Mouse (Mus musculus) midbrain, embryonic 15.5 days (tissue): ENCODE measurements at regions not wholly inside any gene's neighbourhood (a gene's known extent, or its start where the extent isn't known, plus 50 kb on each side); places are given as distances from the start of the nearest gene placed in this dataset.

Experiments
- ATAC-seq: fragments of 200-750 bp; cut with Nextera tagmentation; replicated peaks from 2 replicates; pipeline ENCODE4 v1.8.0; 2017; ENCODE audit warnings: moderate TSS enrichment
- H3K27ac ChIP-seq: fragments of 300-500 bp; sonication (generic); 2 replicates; pipeline ENCODE4 v1.5.1; 2015; ENCODE audit warnings: mild to moderate bottlenecking, inconsistent platforms
- H3K27me3 ChIP-seq: fragments of 300-500 bp; sonication (generic); replicated peaks from 2 replicates; pipeline ENCODE4 v1.6.1; 2015; ENCODE audit warnings: inconsistent platforms
- H3K36me3 ChIP-seq: fragments of 300-500 bp; sonication (generic); replicated peaks from 2 replicates; pipeline ENCODE4 v1.6.1; 2015; ENCODE audit warnings: inconsistent platforms
- H3K4me1 ChIP-seq: fragments of 300-500 bp; sonication (generic); 2 replicates; pipeline ENCODE4 v1.6.1; 2015; ENCODE audit warnings: inconsistent platforms
- H3K4me2 ChIP-seq: fragments of 300-500 bp; sonication (generic); 2 replicates; pipeline ENCODE4 v1.6.1; 2015; ENCODE audit warnings: inconsistent platforms, mild to moderate bottlenecking, moderate library complexity
- H3K4me3 ChIP-seq: fragments of 300-500 bp; sonication (generic); 2 replicates; pipeline ENCODE4 v1.5.1; 2015; ENCODE audit warnings: mild to moderate bottlenecking, inconsistent platforms
- H3K9ac ChIP-seq: fragments of 300-500 bp; sonication (generic); 2 replicates; pipeline ENCODE4 v1.6.1; 2015; ENCODE audit warnings: mild to moderate bottlenecking, inconsistent platforms
- H3K9me3 ChIP-seq: fragments of 300-500 bp; sonication (generic); 2 replicates; pipeline ENCODE4 v1.6.1; 2016; ENCODE audit warnings: inconsistent platforms
- WGBS: fragments of 180-500 bp; shearing (Covaris S2); methylation state at CpG from one replicate; pipeline ENCODE4 v1.1.7; 2015; ENCODE audit warnings: mixed read lengths; 5-methylcytosine and 5-hydroxymethylcytosine counted together

DNA sequence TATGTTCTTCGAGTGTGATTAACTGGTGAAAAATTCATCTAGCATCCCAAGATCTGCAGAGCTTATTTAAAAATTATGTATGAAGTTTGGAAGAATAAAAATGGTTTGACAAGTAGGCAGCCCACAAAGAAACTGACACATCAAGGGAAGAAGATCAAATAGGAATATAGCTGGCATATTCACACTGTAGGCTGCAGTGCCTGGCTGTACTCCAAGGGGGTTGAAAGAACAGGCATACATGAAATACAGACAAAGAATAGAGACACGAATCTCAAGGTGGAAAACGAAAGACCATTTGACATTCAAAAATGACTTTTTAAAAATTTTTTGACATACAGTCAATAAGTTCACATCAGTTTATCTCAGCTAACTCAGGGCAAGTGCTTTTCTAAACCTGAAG, 1382.8 kb upstream of the Prmt6 start:
- H3K9ac ChIP-seq = no peak overlapping the region
- no peak overlapping the region for H3K4me2 ChIP-seq
- H3K27ac ChIP-seq = no peak overlapping the region
- no peak overlapping the region for H3K4me3 ChIP-seq
- no peaks in the 10 kb centered on the region for H3K36me3 ChIP-seq
- no peaks in the 10 kb centered on the region for H3K27me3 ChIP-seq
- no peaks in the 10 kb centered on the region for H3K4me1 ChIP-seq
- WGBS = 65% methylated on average over 3 of the region's 3 CpGs
- peak; percentile 81 for ATAC-seq
- H3K9me3 ChIP-seq = no peaks in the 10 kb centered on the region
